Mouse (Mus musculus): Measurements from ENCODE around the gene Ece2. TPM values are rescaled to one million over a fixed set of nuclear protein-coding genes. Genes with fewer than 3 reads are reported as not detected.
A peak's percentile ranks its signal among the peaks of the same experiment; 100 is the strongest.
"Not testable (repeated sequence)": the region's sequence is repeated elsewhere in the genome, so short reads cannot be mapped to it uniquely, and the experiment has no call there.

The Ece2 gene
- polyA plus RNA-seq, 1 experiment: not detected

DNA sequence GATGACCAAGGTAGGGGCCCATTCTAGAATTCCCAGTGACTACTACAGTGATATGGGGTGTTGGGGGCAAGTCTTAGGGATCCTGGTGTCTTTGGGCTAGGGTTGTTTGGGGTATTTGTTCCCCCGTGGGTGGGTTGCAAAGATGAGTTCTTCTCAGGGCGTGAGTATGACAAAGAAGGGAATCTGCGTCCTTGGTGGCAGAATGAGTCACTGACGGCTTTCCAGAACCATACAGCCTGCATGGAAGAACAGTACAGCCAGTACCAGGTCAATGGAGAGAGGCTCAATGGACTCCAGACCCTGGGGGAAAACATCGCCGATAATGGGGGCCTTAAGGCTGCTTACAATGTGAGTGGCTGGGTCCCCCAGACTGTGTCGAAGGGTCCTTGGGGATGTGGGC is 14.3 kb downstream of the Ece2 start:
- H3K4me3 ChIP-seq (ENCODE audit: insufficient read depth, low read depth, low read length): no peak overlapping the region
- H3K27ac ChIP-seq (ENCODE audit: insufficient read depth, low read depth, low read length): no peak overlapping the region
- peaks cover 3% of the 10 kb centered on the region; the same call in 1 of the 2 replicates for H3K4me1 ChIP-seq (ENCODE audit: control insufficient read depth, insufficient read depth, low read length)
- 88% methylated on average over 7 of the region's 7 CpGs for WGBS
- TF ChIP-seq CTCF (IDR thresholded peaks at IDR 0.05; ENCODE audit: insufficient read depth, low read depth, low read length) (no peak), POLR2A (IDR thresholded peaks at IDR 0.05; ENCODE audit: insufficient read depth, low read depth, low read length) (no peak)

DNA sequence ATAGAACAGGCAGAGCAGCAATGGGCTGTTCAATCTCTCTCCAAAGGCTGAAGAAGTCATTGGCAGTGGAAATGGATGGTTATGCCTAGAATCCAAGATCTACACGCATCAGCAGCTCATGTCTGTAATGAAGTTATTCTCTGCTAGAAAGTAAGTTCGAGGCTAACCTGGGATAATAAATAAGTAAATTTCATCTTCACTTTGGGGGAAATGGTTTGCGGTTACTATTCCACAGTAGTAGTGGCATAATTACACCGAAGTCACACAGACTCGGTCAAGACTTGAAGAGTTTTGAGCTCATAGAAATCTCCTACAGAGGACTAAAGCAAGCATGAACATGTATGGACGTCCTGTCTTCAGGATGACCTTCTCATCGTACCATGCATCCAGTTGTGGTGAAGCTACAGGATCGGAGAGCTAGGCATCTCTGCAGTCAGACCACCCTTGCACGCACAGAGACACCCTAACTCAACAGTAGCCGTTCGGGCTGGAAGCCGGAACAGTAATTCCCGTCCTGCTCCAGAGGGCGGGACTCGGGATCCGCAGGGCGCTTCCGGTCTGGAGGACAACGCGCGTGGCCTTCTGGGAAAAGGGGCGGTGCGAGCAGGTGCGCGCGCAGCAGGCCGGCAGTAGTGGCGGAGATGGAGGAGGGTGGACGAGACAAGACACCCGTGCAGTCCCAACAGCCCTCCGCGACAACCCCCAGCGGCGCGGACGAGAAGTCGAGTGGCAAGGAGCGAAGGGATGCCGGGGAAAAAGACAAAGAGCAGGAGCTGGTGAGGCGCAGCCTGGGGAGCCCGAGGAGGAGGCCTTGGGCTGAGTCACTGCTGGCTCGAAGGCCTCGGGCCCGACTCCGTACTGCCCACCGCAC is 21.7 kb downstream of the Ece2 start, which contains the start of gene Psmd2:
Gene Psmd2, plus strand, starts transcription at position 577 of the 871 bp plus-strand sequence.
- WGBS: 2% methylated on average over 46 of the region's 46 CpGs
- TF ChIP-seq CTCF (IDR thresholded peaks at IDR 0.05; ENCODE audit: insufficient read depth, low read depth, low read length) (no peak), POLR2A (IDR thresholded peaks at IDR 0.05; ENCODE audit: insufficient read depth, low read depth, low read length) (peak; percentile 78)
- H3K27ac ChIP-seq (ENCODE audit: insufficient read depth, low read depth, low read length): peak within 1 kb of the TSS; percentile 89
- peak within 1 kb of the TSS; percentile 58 for H3K4me3 ChIP-seq (ENCODE audit: insufficient read depth, low read depth, low read length)
- H3K4me1 ChIP-seq (ENCODE audit: control insufficient read depth, insufficient read depth, low read length): no peaks in the 10 kb centered on the region

DNA sequence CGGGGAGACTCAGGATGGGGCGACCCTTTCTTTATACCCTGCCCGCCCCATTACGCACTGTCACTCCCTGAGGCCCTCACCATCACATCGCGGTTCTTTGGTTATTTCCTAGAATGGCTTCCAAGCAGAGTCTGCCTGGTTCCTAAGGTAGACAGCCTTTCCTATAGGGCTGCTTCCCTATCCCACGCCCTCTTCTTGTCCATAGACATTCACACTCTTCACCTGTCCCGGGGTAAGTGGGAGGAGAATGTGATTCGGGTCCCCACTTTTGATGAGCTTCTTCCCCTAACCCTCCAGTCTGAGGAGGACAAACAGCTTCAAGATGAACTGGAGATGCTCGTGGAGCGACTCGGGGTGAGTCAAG is 22.3 kb downstream of the Ece2 start:
- Histone ChIP-seq H3K27ac (ENCODE audit: insufficient read depth, low read depth, low read length) (no peak overlapping the region; the same call in 1 of the 2 replicates), H3K4me1 (ENCODE audit: control insufficient read depth, insufficient read depth, low read length) (no peaks in the 10 kb centered on the region), H3K4me3 (ENCODE audit: insufficient read depth, low read depth, low read length) (peak overlapping the region; percentile 58)
- 4% methylated on average over 12 of the region's 12 CpGs for whole genome bisulfite sequencing
- TF ChIP-seq CTCF (IDR thresholded peaks at IDR 0.05; ENCODE audit: insufficient read depth, low read depth, low read length): no peak
- TF ChIP-seq POLR2A (IDR thresholded peaks at IDR 0.05; ENCODE audit: insufficient read depth, low read depth, low read length): no peak

DNA sequence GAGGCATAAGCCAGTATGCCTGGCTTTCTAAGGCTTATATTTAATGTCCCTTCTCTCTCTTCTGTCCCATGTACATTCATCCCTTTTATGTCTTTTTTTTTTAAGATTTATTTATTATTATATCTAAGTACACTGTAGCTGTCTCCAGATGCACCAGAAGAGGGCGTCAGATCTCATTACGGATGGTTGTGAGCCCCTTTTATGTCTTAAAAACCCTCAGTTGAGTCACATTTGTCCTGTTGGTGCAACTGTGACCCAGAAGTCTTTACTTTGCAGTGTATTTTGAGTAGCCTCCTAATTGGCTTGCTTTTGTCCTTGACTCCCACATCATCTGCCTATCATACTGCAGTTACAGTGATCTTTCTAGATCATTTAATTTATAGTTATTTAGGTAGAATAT is 23.7 kb downstream of the Ece2 start:
- no peak overlapping the region for H3K4me3 ChIP-seq (ENCODE audit: insufficient read depth, low read depth, low read length)

DNA sequence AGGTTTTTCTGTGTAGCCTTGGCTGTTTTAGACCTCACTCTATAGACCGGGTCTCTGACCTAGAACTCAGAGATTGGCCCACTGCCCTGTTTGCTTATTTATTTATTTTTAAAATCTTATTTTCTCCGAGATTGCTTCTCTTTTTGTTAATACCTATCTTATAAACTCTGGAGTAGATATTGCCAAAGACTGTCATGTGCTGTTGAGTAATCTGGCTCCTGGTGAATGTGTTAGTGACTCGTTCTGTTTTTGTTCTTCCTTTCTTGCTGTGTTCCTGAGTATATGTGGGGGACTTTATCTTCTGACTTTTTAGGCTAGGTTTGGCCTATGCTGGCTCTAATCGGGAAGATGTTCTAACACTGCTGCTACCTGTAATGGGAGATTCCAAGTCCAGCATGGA is 28.0 kb downstream of the Ece2 start:
- TF ChIP-seq CTCF (IDR thresholded peaks at IDR 0.05; ENCODE audit: insufficient read depth, low read depth, low read length): no peak
- TF ChIP-seq POLR2A (IDR thresholded peaks at IDR 0.05; ENCODE audit: insufficient read depth, low read depth, low read length): no peak
- WGBS: 78% methylated on average over 4 of the region's 4 CpGs
- Histone ChIP-seq H3K4me3 (ENCODE audit: insufficient read depth, low read depth, low read length) (no peak overlapping the region), H3K27ac (ENCODE audit: insufficient read depth, low read depth, low read length) (no peak overlapping the region), H3K4me1 (ENCODE audit: control insufficient read depth, insufficient read depth, low read length) (no peaks in the 10 kb centered on the region)

More for the DNA sequence above, 23.7 kb downstream of the Ece2 start:
- WGBS: 36% methylated on average over 2 of the region's 2 CpGs
- H3K4me1 ChIP-seq (ENCODE audit: control insufficient read depth, insufficient read depth, low read length): no peaks in the 10 kb centered on the region
- TF ChIP-seq CTCF (IDR thresholded peaks at IDR 0.05; ENCODE audit: insufficient read depth, low read depth, low read length) (no peak), POLR2A (IDR thresholded peaks at IDR 0.05; ENCODE audit: insufficient read depth, low read depth, low read length) (no peak)
- H3K27ac ChIP-seq (ENCODE audit: insufficient read depth, low read depth, low read length): no peak overlapping the region

DNA sequence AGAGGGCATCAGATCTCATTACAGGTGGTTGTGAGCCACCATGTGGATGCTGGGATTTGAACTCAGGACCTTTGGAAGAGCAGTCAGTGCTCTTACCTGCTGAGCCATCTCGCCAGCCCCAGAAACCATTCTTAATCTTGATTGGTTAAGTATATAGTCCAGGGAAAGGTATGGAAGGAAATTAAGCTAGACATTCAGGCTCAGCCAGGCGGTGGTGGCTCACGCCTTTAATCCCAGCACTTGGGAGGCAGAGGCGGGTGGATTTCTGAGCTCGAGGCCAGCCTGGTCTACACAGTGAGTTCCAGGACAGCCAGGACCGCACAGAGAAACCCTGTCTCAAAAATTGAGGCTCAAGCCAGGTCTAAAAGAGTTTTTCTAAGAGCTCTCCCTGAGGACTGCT is 38.4 kb downstream of the Ece2 start, which contains the start of gene Eif4g1:
Gene Eif4g1, plus strand, starts transcription at position 301 of the 400 bp plus-strand sequence.
- H3K4me1 ChIP-seq (ENCODE audit: control insufficient read depth, insufficient read depth, low read length); H3K4me3 ChIP-seq (ENCODE audit: insufficient read depth, low read depth, low read length); H3K27ac ChIP-seq (ENCODE audit: insufficient read depth, low read depth, low read length): not testable (repeated sequence)
- WGBS: 98% methylated on average over 5 of the region's 6 CpGs

DNA sequence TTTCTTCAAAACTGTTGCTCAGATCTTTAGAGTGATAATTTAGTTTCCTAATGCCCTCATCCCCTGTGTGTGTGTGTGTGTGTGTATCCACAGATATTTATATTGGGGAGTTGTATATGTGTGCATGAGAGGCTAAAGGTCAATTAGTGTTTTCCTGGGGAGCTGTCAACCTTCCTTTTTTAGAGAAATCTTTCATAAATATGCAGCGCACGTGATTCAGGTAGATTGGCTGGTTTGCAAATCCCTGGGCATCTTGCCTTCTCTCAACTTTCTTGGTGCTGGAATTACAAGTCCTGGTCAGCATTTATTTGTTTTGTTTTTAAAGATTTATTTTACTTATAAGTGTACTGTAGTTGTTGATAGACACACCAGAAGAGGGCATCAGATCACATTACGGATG is 40.7 kb downstream of the Ece2 start:
- TF ChIP-seq CTCF (IDR thresholded peaks at IDR 0.05; ENCODE audit: insufficient read depth, low read depth, low read length) (no peak), POLR2A (IDR thresholded peaks at IDR 0.05; ENCODE audit: insufficient read depth, low read depth, low read length) (no peak)
- peaks cover 11% of the 10 kb centered on the region for H3K4me1 ChIP-seq (ENCODE audit: control insufficient read depth, insufficient read depth, low read length)
- no peak overlapping the region for H3K27ac ChIP-seq (ENCODE audit: insufficient read depth, low read depth, low read length)
- H3K4me3 ChIP-seq (ENCODE audit: insufficient read depth, low read depth, low read length): no peak overlapping the region
- WGBS: 90% methylated on average over 3 of the region's 3 CpGs

DNA sequence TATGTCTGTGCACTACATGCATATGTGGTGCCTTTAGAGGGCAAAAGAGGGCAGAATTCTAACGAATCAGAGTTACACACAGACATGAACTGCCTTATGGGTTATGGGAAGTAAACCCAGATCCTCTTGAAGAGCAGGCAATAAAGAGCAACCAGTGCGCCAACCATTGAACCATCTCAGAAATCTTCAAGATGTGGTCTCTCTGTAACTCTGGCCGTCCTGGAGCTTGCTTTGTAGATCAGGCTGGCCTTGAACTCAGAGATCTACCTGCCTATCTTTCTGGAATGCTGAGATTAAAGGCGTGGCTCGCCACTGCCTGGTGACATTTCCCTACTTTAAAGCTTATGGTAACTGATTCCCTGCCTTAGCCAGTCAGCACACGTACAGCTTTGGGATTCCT is 42.3 kb downstream of the Ece2 start:
- Histone ChIP-seq H3K4me1 (ENCODE audit: control insufficient read depth, insufficient read depth, low read length) (peaks cover 12% of the 10 kb centered on the region), H3K27ac (ENCODE audit: insufficient read depth, low read depth, low read length) (no peak overlapping the region), H3K4me3 (ENCODE audit: insufficient read depth, low read depth, low read length) (no peak overlapping the region)
- WGBS: 19% methylated on average over 6 of the region's 6 CpGs
- no peak for TF ChIP-seq CTCF (IDR thresholded peaks at IDR 0.05; ENCODE audit: insufficient read depth, low read depth, low read length)
- TF ChIP-seq POLR2A (IDR thresholded peaks at IDR 0.05; ENCODE audit: insufficient read depth, low read depth, low read length): no peak

DNA sequence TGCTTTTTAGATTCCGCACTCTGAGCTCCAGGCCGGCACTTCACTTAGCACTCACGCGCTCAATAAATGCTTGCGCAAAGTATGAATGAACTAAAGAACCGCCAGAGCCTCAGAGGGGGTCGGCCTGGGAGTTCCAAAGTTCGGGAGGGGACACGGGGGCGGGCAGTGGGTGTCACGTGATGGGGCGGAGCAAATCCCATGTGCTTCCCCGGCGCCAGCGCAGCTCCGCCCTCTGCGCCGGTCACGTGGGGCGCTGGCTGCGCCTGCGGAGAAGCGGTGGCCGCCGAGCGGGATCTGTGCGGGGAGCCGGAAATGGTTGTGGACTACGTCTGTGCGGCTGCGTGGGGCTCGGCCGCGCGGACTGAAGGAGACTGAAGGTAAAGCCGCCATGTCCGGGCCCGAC is 42.9 kb downstream of the Ece2 start:
- peak overlapping the region; percentile 98 for H3K4me3 ChIP-seq (ENCODE audit: insufficient read depth, low read depth, low read length)
- WGBS: under 1% methylated on average over 33 of the region's 38 CpGs
- TF ChIP-seq POLR2A (IDR thresholded peaks at IDR 0.05; ENCODE audit: insufficient read depth, low read depth, low read length) (peak; percentile 54), CTCF (IDR thresholded peaks at IDR 0.05; ENCODE audit: insufficient read depth, low read depth, low read length) (no peak)
- H3K4me1 ChIP-seq (ENCODE audit: control insufficient read depth, insufficient read depth, low read length): peaks cover 17% of the 10 kb centered on the region
- no peak overlapping the region for H3K27ac ChIP-seq (ENCODE audit: insufficient read depth, low read depth, low read length)
